Mouse (Mus musculus): ENCODE data around the gene Ccr7.

- TF ChIP-seq CTCF (IDR thresholded peaks at IDR 0.05; ENCODE audit: low read depth) (no peak), EP300 (IDR thresholded peaks at IDR 0.05; ENCODE audit: low read depth) (no peak)
Observed at GRCm38 (mm10) chr11:99182575-99182974, 27.7 kb upstream of the Ccr7 start.
